Mouse (Mus musculus): ENCODE data around the gene Gm4894.

Gm4894 gene

DNA sequence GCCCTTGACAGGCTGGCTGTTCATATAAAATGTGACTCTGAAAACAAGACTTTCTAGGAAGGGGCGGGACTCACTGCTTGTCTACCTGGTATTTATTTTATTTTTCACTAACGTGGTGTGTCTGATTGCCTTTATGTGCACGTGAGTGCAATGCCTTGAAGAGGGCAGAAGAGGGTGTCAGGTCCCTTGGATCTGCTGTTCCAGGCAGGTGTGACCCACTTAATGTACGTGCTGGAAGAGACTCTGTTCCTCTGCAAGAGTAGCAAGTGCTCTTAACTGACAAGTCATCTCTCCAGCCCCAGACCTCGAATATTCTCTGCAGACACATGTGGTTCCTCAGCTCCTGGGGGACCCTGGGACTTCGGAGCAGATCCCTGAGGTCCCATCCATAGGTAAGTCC is at the start of gene Gm4894:
TSS of gene Gm4894 (plus strand) at position 301 of the 400 bp plus-strand sequence.
- no peak for DNase-seq (ENCODE audit: low spot score in 2 of 2)

DNA sequence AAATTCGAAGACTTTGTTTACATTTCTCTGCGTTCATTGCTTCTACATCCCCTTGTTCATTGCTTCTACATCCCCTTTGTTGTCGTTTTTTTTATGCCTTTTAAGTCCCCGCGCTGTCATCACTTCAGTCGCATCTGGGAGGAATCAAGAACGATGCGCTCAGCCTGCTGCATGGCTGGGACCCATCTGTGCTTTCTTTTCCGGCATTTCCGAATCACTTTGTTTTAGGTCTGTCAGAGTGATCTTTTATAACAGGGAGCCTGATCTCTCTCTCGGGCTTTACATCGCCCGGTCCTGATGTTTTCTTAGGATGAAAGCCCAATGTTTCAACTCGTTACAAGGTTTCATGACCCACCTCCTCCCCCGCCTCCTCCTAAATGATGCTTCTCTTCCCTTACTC is 44.0 kb upstream of the Gm4894 start:
- DNase-seq (ENCODE audit: low spot score in 2 of 2) = no peak

DNA sequence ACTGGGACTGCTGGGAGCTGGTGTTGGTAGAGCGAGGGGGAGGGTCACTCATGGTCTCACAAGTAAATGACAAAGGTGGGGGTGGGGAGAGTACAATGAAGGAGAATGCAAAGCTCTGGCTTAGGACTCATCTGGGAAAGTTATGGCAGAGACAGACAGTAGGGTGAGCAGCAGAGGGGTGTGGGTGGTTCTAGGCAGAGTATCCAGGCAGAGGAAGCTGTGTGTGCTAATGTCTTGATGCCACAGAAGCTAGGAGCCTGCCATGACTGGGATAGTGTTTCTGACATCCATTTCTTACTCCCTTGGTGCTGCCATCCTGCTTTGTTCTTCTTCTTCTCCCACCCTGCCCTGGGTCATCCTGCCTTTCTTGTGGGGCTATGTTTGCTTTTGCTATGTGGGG is 38.8 kb upstream of the Gm4894 start:
- no peak for DNase-seq (ENCODE audit: low spot score in 2 of 2)

DNA sequence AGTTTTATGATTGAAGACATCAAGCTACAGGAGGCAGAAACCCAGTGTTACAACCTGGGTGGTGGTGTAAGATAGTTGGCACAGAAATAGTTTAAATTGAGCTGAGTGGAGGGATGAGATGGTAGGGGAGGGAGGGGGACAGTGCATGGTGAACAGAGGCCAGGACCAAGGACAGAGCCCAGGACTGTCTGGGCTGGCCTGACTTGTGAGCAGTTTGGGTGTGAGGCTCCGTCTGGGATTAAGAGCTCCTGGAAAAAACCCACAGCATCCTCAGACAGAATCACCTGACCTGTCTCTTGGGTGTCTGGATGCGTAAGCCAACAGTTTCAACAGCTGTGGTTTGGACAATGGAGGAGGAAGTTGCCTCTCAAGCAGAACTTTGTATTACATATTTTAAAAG is 35.6 kb upstream of the Gm4894 start:
- no peak for DNase-seq (ENCODE audit: low spot score in 2 of 2)

GRCm38 (mm10) chr9:49217626-49218607 is 32.4 kb upstream of the Gm4894 start:
- DNase-seq (ENCODE audit: low spot score in 2 of 2) = no peak

DNA sequence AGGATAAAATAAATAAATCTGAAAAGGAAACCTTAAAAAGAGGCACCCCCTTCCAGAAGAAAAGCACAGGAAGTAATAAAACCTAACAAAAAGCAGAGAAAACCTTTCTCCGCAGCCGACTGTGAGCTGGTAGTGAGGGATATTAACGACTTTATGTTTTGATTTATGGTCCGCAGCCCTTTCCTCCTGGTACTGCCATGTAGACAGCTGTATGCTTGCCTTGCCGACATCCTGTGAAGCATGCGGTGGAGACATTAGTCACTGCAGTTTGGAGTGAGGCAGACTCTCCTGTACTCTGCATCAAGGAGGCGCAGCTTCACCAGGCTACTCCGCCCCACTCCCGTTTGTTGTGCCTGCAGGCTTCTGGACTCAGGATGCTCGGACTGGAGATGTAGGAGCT is 25.8 kb upstream of the Gm4894 start:
- DNase-seq (ENCODE audit: low spot score in 2 of 2) = no peak

- no peak for DNase-seq (ENCODE audit: low spot score in 2 of 2)
These were observed 22.9 kb upstream of the Gm4894 start for GRCm38 (mm10) chr9:49227442-49227841.

DNA sequence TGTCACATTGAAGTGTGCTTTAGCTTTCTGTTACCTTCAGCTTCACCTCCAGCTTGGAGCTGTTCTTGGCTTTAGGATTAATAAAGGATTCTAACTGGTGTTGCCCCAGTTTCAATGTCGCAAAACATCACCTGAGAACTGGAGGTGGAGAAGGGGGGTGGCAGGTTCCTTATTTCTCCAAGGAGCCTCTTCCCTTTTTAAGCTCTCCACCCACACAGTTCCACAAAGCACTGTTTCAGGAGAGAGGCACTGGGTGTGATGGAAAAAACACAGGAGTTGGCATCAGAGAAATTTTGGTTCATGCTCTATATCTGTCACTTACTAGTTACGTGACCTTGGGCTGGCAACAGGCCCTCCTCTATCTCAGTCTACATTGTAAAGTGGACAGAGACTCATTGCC is 21.3 kb upstream of the Gm4894 start:
- no peak for DNase-seq (ENCODE audit: low spot score in 2 of 2)

GRCm38 (mm10) chr9:49246839-49247238 is 3.5 kb upstream of the Gm4894 start:
- peak in 1 of 2 experiments; percentile 43 for DNase-seq (ENCODE audit: low spot score in 2 of 2)

DNA sequence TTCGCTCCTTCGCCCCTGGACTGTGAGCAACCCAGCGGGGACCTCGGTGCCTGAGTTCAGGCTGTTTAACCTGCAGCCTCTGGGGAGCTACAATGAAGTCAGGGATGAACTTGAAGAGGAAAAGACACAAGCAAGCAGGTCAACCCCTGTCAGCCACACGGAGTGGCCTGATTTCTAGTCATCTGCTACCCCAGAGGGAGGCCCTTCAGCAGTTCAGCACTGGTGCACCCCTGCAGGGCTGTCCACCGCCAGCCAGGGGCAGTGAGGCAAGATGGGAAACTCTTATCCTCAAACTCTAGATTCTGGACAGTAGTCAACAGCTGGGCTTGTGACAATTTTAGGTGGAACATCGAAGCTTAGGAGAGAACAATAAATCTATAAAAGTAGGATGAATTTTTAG is 18.6 kb downstream of the Gm4894 start:
- no peak for DNase-seq (ENCODE audit: low spot score in 2 of 2)

DNA sequence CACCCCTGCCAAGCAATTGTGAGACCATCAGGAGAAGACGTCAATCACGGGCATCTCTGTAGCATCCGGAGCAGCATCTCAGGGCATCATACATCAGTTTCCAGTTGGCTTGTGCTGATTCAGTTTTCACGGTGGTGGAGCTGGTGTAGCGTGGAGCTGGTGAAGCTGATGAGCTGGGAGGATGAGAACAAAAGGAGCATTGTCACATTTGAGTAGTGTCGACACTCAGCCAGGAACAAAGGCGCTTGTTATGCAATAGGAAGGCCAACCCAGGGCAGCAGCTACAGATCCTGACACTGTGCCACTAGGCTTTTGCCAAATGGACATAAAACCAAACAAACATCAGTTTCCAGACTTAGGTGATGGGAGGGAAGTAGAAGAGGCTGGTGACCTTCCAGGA is 23.2 kb downstream of the Gm4894 start:
- no peak for DNase-seq (ENCODE audit: low spot score in 2 of 2)

DNA sequence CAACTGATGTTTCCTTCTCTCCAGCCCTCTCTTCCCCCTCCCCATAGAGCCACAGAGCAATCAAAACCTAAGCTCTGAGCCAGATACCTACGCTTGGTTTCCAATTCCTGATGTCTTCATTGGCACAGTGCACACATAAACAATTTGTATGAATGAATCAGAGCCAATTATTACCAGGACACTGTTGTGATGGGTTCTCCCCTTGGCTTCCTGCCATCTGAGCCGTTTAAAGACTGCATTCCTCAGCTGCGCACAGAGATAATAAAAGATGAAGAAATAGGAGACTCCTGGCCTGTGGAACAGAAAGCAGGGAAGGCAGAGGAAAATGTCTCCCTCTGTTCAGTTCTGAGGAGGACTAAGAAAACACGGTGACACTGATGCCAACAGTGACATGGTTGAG is 25.6 kb downstream of the Gm4894 start:
- DNase-seq (ENCODE audit: low spot score in 2 of 2) = no peak

DNA sequence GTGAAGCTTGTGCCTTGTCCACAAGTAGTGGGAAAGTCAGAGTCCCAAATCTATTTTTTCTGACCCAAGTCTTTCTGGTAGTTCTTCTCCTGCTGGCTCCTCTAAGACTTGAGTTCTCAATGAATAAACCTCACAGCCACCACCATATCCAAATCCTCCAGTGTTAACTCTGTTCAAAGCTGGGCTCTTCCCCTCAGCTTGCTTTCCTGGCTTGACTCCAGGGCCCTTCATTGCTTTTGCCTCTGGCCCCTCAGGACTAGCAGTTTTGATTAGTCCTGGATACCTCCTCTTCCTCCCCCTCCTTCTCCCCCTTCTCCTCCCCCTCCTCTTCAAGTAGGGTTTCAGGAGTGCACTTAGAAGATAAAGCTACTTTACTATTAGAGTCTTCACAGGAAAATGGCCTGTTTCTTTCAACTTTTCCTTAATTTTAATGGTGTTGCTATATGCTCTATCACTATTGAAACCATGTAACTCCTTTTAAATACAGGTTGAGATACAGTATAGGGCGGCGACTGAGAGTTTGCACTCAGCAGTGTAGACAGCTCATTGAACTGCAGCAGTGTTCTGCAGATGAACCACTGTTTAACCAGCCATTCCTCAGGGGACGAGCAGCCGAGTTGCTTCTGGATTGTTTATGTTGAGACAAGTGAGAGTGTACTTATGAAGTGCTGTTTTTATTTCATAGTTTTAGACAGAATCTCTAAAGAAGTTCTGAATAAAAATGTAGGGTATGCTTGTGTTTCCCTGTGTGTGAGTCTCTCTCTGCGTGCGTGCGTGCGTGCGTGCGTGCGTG is 26.4 kb downstream of the Gm4894 start:
- no peak for DNase-seq (ENCODE audit: low spot score in 2 of 2)

DNA sequence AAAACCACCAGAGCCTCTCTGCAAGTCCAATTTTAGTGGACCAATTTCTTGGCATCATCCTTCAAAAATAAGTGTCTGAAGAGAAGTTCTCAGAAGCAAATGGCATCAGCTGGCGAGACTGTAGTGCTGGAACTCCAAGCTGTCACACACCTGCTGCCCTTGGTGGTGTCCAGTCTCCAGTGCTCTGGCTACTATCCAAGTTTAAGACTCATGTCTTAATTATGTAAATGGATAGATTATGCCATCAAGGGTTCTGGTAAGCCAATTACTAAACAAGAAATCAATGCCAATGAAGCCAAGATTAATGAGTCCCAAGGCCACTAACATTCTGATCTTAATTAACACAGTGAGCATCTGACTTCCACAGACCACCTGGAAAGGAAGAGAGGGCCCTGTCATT is 44.8 kb downstream of the Gm4894 start:
- no peak for DNase-seq (ENCODE audit: low spot score in 2 of 2)

GRCm38 (mm10) chr9:49307576-49307975 is 57.2 kb downstream of the Gm4894 start:
- DNase-seq (ENCODE audit: low spot score in 2 of 2) = no peak

DNA sequence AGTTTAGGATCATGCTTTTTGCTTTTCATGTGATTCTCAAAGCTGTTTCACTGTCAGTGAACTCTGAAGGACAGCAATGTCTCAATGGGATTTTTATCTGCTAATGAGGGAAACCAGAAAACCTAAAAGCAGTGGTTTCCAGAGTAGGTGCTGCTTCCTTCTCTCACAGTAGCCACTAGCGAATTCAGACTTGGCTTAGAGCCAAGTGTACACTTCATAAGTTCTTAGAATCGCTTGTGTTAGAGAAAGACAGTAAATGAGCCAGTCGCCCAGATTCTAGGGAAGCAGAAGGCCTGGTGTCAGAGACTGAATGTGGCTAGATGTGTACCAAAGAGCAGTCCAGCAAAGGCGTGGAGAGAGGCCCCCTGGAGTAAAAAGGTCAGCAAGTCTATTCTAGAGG is 60.5 kb downstream of the Gm4894 start:
- DNase-seq (ENCODE audit: low spot score in 2 of 2) = no peak

GRCm38 (mm10) chr9:49318638-49319037 is 68.3 kb downstream of the Gm4894 start:
- no peak for DNase-seq (ENCODE audit: low spot score in 2 of 2)
